Mouse (Mus musculus) left cerebral cortex, postnatal 25 days (tissue): Measurements from ENCODE around the gene Nr1h2. TPM values are rescaled to one million over a fixed set of nuclear protein-coding genes. Genes with fewer than 3 reads are reported as not detected.

Source experiments
- DNase-seq, 2 experiments: peaks; one replicate each; pipeline ENCODE4 v3.0.0; 2022; ENCODE audit warnings: low spot score in 2 of 2, mixed read lengths in 1 of 2
- intact Hi-C: fragments of 180-260 bp; cut with DNase I; formaldehyde crosslinking; loops from one replicate; pipeline ENCODE4 v1.15.1; 2025
- total RNA-seq, 2 experiments: library from RNA; stranded (reverse); gene quantifications; 2 replicates each; pipeline ENCODE4 v1.2.3; 2021

Nr1h2 gene
- total RNA-seq, result 10 to 100 TPM; 64.6 to 68.6 TPM

GRCm38 (mm10) chr7:44553826-44554225, at the start of gene Nr1h2:
TSS of gene Nr1h2 (minus strand) at chr7:44553951.
- peak; percentile 95 to 98 for DNase-seq
- intact Hi-C loops, result no loop called here

GRCm38 (mm10) chr7:44603186-44603855, 49.6 kb upstream of the Nr1h2 start:
- intact Hi-C loops, result no loop called here

GRCm38 (mm10) chr7:44602443-44602842, 48.7 kb upstream of the Nr1h2 start:
- DNase-seq, result peak; percentile 78 to 88
- intact Hi-C loops, result no loop called here

More at GRCm38 (mm10) chr7:44603186-44603855, 49.6 kb upstream of the Nr1h2 start:
- no peak for DNase-seq

GRCm38 (mm10) chr7:44601646-44602045, 47.9 kb upstream of the Nr1h2 start:
- intact Hi-C loops, result no loop called here
- no peak for DNase-seq

GRCm38 (mm10) chr7:44600691-44601262, 47.0 kb upstream of the Nr1h2 start:
- DNase-seq, result no peak
- intact Hi-C loops, result no loop called here

GRCm38 (mm10) chr7:44598336-44598735, 44.6 kb upstream of the Nr1h2 start:
- intact Hi-C loops, result no loop called here
- no peak for DNase-seq

GRCm38 (mm10) chr7:44597666-44598065, 43.9 kb upstream of the Nr1h2 start:
- no peak for DNase-seq
- intact Hi-C loops, result no loop called here

GRCm38 (mm10) chr7:44596996-44597538, 43.3 kb upstream of the Nr1h2 start:
- intact Hi-C loops, result no loop called here
- DNase-seq, result no peak

GRCm38 (mm10) chr7:44596051-44596450, 42.3 kb upstream of the Nr1h2 start:
- no peak for DNase-seq
- intact Hi-C loops, result no loop called here

GRCm38 (mm10) chr7:44595131-44595561, 41.4 kb upstream of the Nr1h2 start:
- intact Hi-C loops, result no loop called here
- DNase-seq, result no peak

GRCm38 (mm10) chr7:44594291-44594690, 40.5 kb upstream of the Nr1h2 start:
- peak in 1 of 2 experiments; percentile 57 for DNase-seq
- intact Hi-C loops, result no loop called here

GRCm38 (mm10) chr7:44593775-44594174, 40.0 kb upstream of the Nr1h2 start:
- DNase-seq, result peak; percentile 89 to 92
- intact Hi-C loops, result no loop called here

GRCm38 (mm10) chr7:44593051-44593450, 39.3 kb upstream of the Nr1h2 start:
- intact Hi-C loops, result no loop called here
- no peak for DNase-seq

- intact Hi-C loops, result no loop called here
- DNase-seq, result peak in 1 of 2 experiments; percentile 28
Observed at GRCm38 (mm10) chr7:44591348-44592116, 37.8 kb upstream of the Nr1h2 start.

GRCm38 (mm10) chr7:44590402-44591347, 36.9 kb upstream of the Nr1h2 start, which contains the start of gene Kcnc3:
TSS of gene Kcnc3 (plus strand) at chr7:44590664.
- DNase-seq, result peak; percentile 90 to 99
- intact Hi-C loops, result no loop called here

GRCm38 (mm10) chr7:44589946-44590345, 36.2 kb upstream of the Nr1h2 start:
- DNase-seq, result peak in 1 of 2 experiments; percentile 24
- intact Hi-C loops, result no loop called here

- intact Hi-C loops, result no loop called here
- peak; percentile 76 to 83 for DNase-seq
Observed at GRCm38 (mm10) chr7:44589149-44589548, 35.4 kb upstream of the Nr1h2 start.

- intact Hi-C loops, result no loop called here
- DNase-seq, result no peak
Observed at GRCm38 (mm10) chr7:44588338-44588737, 34.6 kb upstream of the Nr1h2 start.

GRCm38 (mm10) chr7:44587676-44588075, 33.9 kb upstream of the Nr1h2 start:
- intact Hi-C loops, result no loop called here
- DNase-seq, result peak in 1 of 2 experiments; percentile 43
